Mouse (Mus musculus): ENCODE data around the gene Rps6.

DNA sequence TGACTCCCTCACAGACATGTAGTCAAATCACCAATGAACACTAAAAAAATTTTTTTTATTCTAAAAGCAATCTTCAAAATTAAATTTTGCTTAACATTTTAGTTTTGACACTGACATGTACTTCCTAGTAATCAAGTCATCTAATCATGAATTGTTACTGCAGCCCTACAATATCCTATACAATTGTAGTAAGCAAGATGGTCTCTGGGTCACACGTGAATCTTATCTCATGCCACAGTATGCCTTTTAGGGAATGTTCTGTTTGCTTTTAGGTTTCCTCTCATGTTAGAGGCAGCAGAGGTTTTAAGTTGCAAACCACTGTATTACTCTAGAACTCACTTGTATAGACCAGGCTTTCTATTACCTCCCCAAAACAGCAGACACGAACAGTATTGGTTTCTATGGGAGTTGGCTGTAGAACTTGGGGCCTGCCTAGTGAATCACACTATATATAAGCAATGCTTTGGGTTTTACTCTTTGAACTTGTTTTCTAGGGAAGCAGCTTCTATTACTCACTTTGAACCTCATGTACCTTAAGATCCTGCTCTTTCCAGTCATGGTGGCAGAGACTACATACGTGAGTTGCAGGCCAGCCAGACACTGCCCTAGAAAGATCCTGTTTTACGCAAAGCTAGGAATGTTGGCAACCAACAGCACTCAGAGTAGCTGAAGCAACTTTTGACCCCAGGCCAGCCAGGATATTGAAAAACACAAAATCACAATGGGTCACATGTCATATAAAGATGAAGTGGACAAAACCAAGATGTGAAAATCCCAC, 4.2 kb downstream of the Rps6 start:
- no peak for TF ChIP-seq POLR2A (IDR thresholded peaks at IDR 0.05; ENCODE audit: control insufficient read depth, extremely low read depth, insufficient read depth, low read length, poor library complexity)
- TF ChIP-seq CTCF (IDR thresholded peaks at IDR 0.05; ENCODE audit: borderline replicate concordance, control insufficient read depth, extremely low read depth, insufficient read depth, low read length, poor library complexity): no peak

All from thymus, adult 2 months (tissue).